Mouse (Mus musculus) layer of hippocampus, adult 2 months (tissue): Measurements from ENCODE around the gene Ncaph. TPM values are rescaled to one million over a fixed set of nuclear protein-coding genes. Genes with fewer than 3 reads are reported as not detected.
"Not testable (repeated sequence)": the region's sequence is repeated elsewhere in the genome, so short reads cannot be mapped to it uniquely, and the experiment has no call there.

ENCODE experiments used
- DNase-seq, 2 experiments: peaks; one replicate each; pipeline ENCODE4 v3.0.0; 2022; ENCODE audit warnings: low spot score in 2 of 2
- H3K27ac ChIP-seq: fragments of 200-600 bp; 2 replicates; pipeline ENCODE4 v1.8.1; 2022
- H3K4me3 ChIP-seq: fragments of 200-600 bp; 2 replicates; pipeline ENCODE4 v1.8.1; 2022; ENCODE audit warnings: mild to moderate bottlenecking
- CTCF ChIP-seq: fragments of 200-600 bp; conservative IDR thresholded peaks from 2 replicates; pipeline ENCODE4 v1.8.1; 2022; ENCODE audit warnings: antibody characterized with exemption, mild to moderate bottlenecking, moderate library complexity
- long read RNA-seq, 2 experiments: library from polyadenylated mRNA; stranded (forward); transcript quantifications; one replicate each; pipeline ENCODE4 v2.0.0; 2021; ENCODE audit warnings: borderline mapping rate in 2 of 2
- total RNA-seq, 2 experiments: library from RNA; stranded (reverse); gene quantifications; 2 replicates each; pipeline ENCODE4 v1.2.3; 2021

Ncaph gene
- 1 to 10 TPM; 1.3 to 1.6 TPM for total RNA-seq
- long read RNA-seq, experiment 1, partial matches to known transcripts, result 0 of 1 reads
- long read RNA-seq, experiment 1, other reads (novel, unspliced or antisense), result 0 of 1 reads
- long read RNA-seq, experiment 2, partial matches to known transcripts, result 0 of 1 reads
- long read RNA-seq, experiment 2, other reads (novel, unspliced or antisense), result 0 of 1 reads

DNA sequence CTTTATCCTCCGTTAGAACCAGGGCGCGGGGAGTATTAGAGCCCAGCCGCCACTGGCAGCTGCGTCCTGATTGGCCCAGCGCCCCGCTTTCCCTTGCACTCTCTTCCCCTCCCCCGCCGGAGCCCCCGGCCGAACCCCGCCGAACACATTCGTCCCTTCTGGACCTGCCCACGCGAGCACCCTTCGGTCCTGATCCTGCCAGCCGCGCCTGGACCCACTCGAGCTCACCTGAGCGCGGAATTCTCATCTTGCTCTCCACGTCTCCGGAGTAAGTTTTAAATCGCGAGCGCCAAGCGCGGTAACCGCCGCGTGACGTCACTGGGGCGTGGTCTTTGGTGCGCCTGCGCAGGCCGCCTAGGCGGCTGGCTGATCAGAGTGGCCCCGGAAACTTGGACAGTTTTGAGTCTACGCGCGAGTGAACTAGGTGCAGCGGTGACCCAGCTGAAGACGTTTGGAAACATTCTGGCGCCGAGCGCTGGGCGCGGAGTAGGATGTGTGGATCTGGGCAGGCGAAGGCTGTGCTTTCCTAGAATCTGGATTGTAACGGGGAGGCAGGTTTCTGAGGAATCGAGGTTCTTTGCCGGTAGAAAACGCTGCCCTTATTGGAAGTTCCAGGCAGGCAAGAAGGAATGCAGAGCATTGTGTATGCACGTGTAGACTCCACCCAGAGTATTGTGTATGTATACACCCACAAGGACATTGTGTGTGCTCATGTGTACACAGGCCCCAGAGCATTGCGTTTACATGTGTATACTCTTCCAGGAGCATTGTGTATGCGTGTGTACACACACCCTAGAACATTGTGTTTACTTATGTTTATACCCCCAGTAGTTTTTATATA lies at the start of gene Ncaph:
TSS of gene Ncaph (minus strand) at position 334 of the 841 bp plus-strand sequence.
- no peak for TF ChIP-seq CTCF
- DNase-seq, result peak; percentile 81 to 94
- peak within 1 kb of the TSS; percentile 84 for H3K27ac ChIP-seq
- peak within 1 kb of the TSS; percentile 57 for H3K4me3 ChIP-seq

GRCm38 (mm10) chr2:127182598-127183381 lies 49.0 kb upstream of the Ncaph start:
- TF ChIP-seq CTCF, result no peak
- H3K27ac ChIP-seq, result peak overlapping the region; percentile 93
- peak; percentile 77 to 88 for DNase-seq
- peak overlapping the region; percentile 67 for H3K4me3 ChIP-seq

DNA sequence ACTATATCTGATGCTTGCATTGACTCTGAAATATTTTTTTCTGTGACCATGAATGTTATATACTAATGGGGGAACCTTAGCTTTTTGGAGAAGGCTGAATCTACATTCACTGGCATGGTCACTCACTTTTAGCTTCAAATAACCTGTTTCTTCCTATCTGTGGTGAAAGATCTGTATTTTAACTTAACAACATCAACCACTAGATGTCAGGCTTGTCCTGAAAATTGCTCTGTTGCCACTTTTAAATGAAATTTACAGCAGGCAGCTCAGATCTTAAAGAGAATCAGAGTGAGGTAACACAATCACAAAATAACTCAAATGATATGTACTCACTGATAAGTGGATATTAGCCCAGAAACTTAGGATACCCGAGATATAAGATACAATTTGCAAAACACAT lies 32.5 kb upstream of the Ncaph start:
- not testable (repeated sequence) for H3K4me3 ChIP-seq, H3K27ac ChIP-seq
- peak; percentile 38 to 55 for DNase-seq
- peak; percentile 76 for TF ChIP-seq CTCF

DNA sequence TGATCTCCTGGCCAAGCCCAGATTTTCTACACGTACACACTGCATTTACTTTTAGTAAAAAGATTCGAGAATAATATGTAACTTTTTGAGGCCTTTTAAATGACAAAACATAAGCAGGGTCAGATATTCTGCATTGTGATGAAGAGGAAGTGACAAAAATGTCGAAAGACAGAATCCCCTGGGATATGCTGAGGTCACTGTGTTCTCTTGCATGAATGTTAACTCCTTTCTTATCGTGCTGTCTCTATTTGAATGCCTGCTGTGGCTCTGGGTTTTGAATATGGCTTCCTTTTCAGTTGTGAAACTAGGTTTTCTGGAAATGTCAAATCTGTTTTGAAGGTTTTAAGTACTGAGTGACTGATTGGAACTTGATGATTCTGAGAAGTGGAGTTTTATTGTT lies 31.9 kb upstream of the Ncaph start:
- no peak overlapping the region for H3K27ac ChIP-seq
- H3K4me3 ChIP-seq, result no peak overlapping the region
- DNase-seq, result no peak
- no peak for TF ChIP-seq CTCF

- no peak overlapping the region for H3K4me3 ChIP-seq
- DNase-seq, result no peak
- no peak for TF ChIP-seq CTCF
- no peak overlapping the region for H3K27ac ChIP-seq
These were observed 11.9 kb upstream of the Ncaph start for GRCm38 (mm10) chr2:127145699-127146098.

DNA sequence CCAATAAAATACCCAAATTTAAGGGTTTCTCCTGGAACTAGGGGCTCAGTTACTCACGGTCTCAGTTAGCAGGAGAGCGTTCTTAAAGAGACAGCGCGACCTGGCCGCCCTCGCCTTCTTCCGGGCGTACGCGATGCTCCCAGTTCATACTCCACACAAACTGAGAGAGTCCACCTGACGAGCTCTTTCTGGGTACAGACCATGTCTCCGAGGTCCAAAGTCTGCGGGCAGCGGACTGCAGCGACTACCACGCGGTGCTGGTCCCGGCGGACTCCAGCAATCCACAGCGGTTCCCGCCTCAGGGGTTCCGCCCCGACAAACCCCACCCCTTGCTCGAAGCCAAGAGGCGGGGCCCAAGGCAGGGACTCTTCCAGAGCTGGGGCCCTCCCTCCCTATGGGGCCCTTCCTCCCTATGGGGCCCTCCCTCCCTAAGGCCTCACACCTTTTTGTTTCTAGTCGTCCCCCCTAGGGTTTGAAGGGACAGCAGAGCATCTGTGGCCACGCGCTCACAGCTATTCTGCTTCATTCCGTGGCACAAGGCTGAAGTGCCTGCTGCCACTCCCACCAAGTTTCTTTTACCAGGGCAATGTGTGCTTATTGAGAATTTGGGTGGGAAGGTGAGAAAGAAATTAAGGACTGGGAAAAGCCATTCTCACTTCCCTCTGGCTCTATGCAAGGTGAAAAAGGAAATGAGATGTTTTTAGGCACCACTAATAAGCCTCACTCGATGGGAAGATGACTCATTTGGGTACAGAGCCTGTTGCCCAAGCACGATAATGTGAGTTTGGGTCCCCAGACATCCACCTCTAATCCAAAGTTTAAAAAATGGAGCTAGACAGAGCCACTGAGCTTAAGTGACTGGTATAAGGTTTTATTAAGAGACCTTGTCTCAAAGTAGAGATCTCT lies 9.7 kb upstream of the Ncaph start, which contains the start of gene Itpripl1:
TSS of gene Itpripl1 (minus strand) at position 285 of the 906 bp plus-strand sequence.
- H3K4me3 ChIP-seq, result peak within 1 kb of the TSS; percentile 68
- peak within 1 kb of the TSS; percentile 53; the same call in 1 of the 2 replicates for H3K27ac ChIP-seq
- TF ChIP-seq CTCF, result no peak
- peak; percentile 22 to 26 for DNase-seq

DNA sequence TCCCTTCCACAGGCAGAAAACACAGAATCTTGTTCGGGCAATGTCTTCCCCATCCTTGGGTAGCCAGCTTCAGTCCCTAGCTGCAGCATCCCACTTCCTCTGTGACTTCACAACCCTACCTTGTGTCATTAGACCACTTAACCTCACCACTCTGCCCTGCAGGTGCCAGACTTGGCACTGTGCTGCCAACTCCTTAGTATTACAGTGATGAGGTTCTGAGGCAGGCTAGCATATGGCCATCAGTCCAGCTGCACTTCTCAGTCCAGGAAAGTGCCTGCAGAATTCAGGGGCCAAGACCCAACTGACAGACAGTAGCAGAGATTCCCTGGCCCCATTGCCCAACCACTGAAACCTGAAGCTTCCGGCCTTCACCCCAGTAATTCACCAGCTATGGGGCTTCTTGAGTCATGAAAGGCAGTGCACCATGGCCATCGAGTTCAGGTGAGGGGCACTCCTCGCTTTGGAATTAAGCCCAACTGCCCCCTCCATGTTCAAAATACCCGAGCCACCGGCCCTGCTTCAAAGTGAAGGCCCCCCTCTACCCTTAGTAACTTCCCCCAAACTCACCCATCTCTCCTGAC lies 8.9 kb upstream of the Ncaph start:
- no peak for TF ChIP-seq CTCF
- Histone ChIP-seq H3K27ac (peak overlapping the region; percentile 53; the same call in 1 of the 2 replicates), H3K4me3 (peak overlapping the region; percentile 68)
- DNase-seq, result no peak

GRCm38 (mm10) chr2:127142031-127142430 lies 8.3 kb upstream of the Ncaph start:
- DNase-seq, result no peak
- H3K27ac ChIP-seq, result no peak overlapping the region
- no peak for TF ChIP-seq CTCF
- no peak overlapping the region for H3K4me3 ChIP-seq

DNA sequence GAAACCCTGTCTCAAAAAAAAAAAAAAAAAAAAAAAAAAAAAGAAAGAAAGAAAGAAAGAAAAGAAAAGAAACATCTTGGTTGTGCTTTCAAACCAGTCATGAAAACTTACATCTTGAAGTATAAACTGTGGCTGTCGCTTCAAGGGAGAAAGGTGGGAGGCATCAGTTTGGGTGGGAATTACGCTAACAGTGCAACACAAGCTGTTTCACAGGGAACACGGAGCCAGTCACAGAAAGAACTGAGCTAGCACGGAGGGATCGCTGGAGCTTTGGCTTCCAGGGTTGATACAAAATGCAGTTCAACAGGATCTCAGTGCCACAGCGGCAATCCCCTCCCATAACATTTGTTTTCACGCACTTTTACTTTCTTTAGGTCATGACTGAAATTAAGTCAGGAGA lies 6.3 kb upstream of the Ncaph start:
- no peak for TF ChIP-seq CTCF
- DNase-seq, result peak in 1 of 2 experiments; percentile 30
- no peak overlapping the region for H3K4me3 ChIP-seq
- no peak overlapping the region for H3K27ac ChIP-seq

DNA sequence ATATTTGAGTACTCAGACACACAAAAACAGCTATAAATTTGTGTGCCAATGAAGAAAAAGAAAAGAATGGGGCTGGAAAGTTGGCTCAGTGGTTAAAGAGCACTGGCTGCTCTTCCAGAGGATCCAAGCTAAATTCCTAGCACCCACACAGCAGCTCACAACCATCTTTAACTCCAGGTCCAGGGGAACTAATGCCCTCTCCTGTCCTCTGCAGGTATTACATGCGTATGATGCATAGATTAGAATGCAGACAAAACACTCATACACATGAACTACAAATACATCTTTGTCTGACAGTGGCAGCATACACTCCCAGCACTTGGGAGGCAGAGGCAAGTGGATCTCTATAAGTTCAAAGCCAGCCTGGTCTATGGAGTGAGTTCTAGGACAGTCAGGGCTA lies 5.9 kb upstream of the Ncaph start:
- TF ChIP-seq CTCF, result peak; percentile 42
- no peak overlapping the region for H3K4me3 ChIP-seq
- DNase-seq, result no peak
- H3K27ac ChIP-seq, result no peak overlapping the region

DNA sequence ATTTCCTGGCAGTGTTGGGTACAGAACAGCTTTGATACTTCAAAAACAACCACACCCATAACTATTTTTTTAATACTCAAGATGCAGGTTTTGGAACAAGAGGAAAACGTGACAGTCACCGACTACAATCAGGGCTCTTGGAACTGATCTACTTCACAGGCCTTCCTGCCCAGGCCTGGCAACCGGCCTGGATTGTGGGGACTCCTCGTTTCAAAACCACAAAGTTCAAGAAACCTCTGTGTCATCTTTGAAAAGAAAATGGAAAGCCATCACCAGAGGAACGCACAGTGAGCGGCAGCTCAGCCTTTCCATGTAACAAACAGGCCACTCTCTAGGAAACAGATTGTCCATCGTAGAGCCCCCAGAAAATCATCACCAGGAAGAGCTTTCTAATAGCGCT lies 5.3 kb upstream of the Ncaph start:
- Histone ChIP-seq H3K27ac (no peak overlapping the region), H3K4me3 (no peak overlapping the region)
- no peak for DNase-seq
- TF ChIP-seq CTCF, result no peak

DNA sequence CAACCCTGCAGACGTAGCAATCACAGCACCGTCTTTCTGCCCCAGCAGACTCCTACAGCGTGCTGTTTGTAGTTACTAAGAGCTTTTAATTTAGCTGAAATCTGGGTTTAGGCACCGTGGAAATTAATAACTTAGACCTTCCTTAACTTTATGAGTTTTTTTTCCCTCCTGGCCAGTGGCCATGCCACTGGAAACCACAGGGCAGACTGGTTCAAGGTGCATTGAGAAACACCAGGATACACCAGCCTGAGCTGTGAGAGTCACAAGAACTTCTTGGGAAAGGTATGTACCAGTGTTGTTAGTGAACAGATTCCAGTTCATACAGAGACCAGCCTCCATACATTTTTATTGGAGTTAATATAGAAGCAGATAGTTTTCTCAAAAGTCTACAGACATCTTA lies 4.7 kb upstream of the Ncaph start:
- TF ChIP-seq CTCF, result no peak
- no peak for DNase-seq
- H3K27ac ChIP-seq, result no peak overlapping the region
- no peak overlapping the region for H3K4me3 ChIP-seq
